Mouse (Mus musculus): ENCODE measurements around the gene Hist1h2br.

- TF ChIP-seq CTCF (IDR thresholded peaks at IDR 0.05; ENCODE audit: extremely low read depth, insufficient read depth, low read length) (no peak), POLR2A (IDR thresholded peaks at IDR 0.05; ENCODE audit: extremely low read depth, insufficient read depth, low read length) (no peak)
Measured at GRCm38 (mm10) chr13:21786189-21786898, 47.2 kb upstream of the Hist1h2br start.

Measured in cortical plate, adult 2 months (tissue).